Mouse (Mus musculus) stomach, postnatal 0 days (tissue): ENCODE measurements around the gene Sema3f. TPM values are rescaled to one million over a fixed set of nuclear protein-coding genes. Genes with fewer than 3 reads are reported as not detected.

ENCODE experiments used
- ATAC-seq: fragments of 200-750 bp; cut with Nextera tagmentation; 2 replicates; pipeline ENCODE4 v1.8.0; 2017; ENCODE audit not compliant: low FRiP score, low TSS enrichment
- DNase-seq: peaks from one replicate; pipeline ENCODE4 v3.0.0-alpha.2; 2016; ENCODE audit warnings: low spot score
- H3K27ac ChIP-seq: fragments of 300-500 bp; sonication (generic); replicated peaks from 2 replicates; pipeline ENCODE4 v1.5.1; 2014; ENCODE audit warnings: mild to moderate bottlenecking, control low read depth
- H3K27me3 ChIP-seq: fragments of 300-500 bp; sonication (generic); 2 replicates; pipeline ENCODE4 v1.6.1; 2014; ENCODE audit warnings: low read length; ENCODE audit not compliant: control insufficient read depth, insufficient read depth
- H3K36me3 ChIP-seq: fragments of 300-500 bp; sonication (generic); 2 replicates; pipeline ENCODE4 v1.6.1; 2014; ENCODE audit warnings: low read length, mixed read lengths; ENCODE audit not compliant: control insufficient read depth, insufficient read depth
- H3K4me1 ChIP-seq: fragments of 300-500 bp; sonication (generic); replicated peaks from 2 replicates; pipeline ENCODE4 v1.6.1; 2014; ENCODE audit warnings: antibody characterized with exemption; ENCODE audit not compliant: control insufficient read depth, insufficient read depth
- H3K4me2 ChIP-seq: fragments of 300-500 bp; sonication (generic); replicated peaks from 2 replicates; pipeline ENCODE4 v1.6.1; 2014; ENCODE audit warnings: low read depth, mild to moderate bottlenecking, control low read depth, moderate library complexity
- H3K4me3 ChIP-seq: fragments of 300-500 bp; sonication (generic); 2 replicates; pipeline ENCODE4 v1.5.1; 2014; ENCODE audit warnings: low read depth, low read length, control low read depth
- H3K9ac ChIP-seq: fragments of 300-500 bp; sonication (generic); 2 replicates; pipeline ENCODE4 v1.6.1; 2014; ENCODE audit warnings: mild to moderate bottlenecking, low read length, control low read depth, mixed read lengths
- H3K9me3 ChIP-seq: fragments of 300-500 bp; sonication (generic); 2 replicates; pipeline ENCODE4 v1.6.1; 2016; ENCODE audit warnings: low read length; ENCODE audit not compliant: control insufficient read depth
- CTCF ChIP-seq: IDR thresholded peaks from 2 replicates; pipeline ENCODE4 v1.5.1; 2016; ENCODE audit warnings: antibody characterized with exemption, low read depth, mild to moderate bottlenecking, moderate library complexity
- EP300 ChIP-seq: optimal IDR thresholded peaks from 2 replicates; pipeline ENCODE3; 2016; ENCODE audit warnings: antibody characterized with exemption
- WGBS: fragments of 180-500 bp; shearing (Covaris S2); extraction: QIAGEN DNeasy Blood & Tissue Kit; methylation state at CpG from one replicate; pipeline ENCODE4 v1.1.7; 2014; 5-methylcytosine and 5-hydroxymethylcytosine counted together
- polyA plus RNA-seq: library from polyadenylated mRNA; unstranded; fragments of >200 nt; fragmentation: Nextera tagmentation; extraction: Ambion mirVana; gene quantifications from 2 replicates; pipeline ENCODE4 v1.2.1, GENCODE M21; 2015

Gene Sema3f
- polyA plus RNA-seq, 1 experiment from 2014 or later = 11.7 TPM

GRCm38 (mm10) chr9:107709096-107709696 lies 1.1 kb downstream of the Sema3f start:
- H3K4me1 ChIP-seq = peaks cover 16% of the 10 kb centered on the region
- peak overlapping the region; percentile 96 for H3K4me2 ChIP-seq
- peak overlapping the region; percentile 88 for H3K9ac ChIP-seq
- no peak for TF ChIP-seq EP300
- no peak for TF ChIP-seq CTCF
- H3K36me3 ChIP-seq = no peaks in the 10 kb centered on the region; the same call in 1 of the 2 replicates
- peak overlapping the region; percentile 77 for H3K4me3 ChIP-seq
- peak overlapping the region; percentile 92 for H3K27ac ChIP-seq
- DNase-seq (peak; percentile 63), ATAC-seq (no peak)
- H3K27me3 ChIP-seq = no peaks in the 10 kb centered on the region
- WGBS = under 1% methylated on average over 41 of the region's 55 CpGs
- H3K9me3 ChIP-seq = no peaks in the 10 kb centered on the region

DNA sequence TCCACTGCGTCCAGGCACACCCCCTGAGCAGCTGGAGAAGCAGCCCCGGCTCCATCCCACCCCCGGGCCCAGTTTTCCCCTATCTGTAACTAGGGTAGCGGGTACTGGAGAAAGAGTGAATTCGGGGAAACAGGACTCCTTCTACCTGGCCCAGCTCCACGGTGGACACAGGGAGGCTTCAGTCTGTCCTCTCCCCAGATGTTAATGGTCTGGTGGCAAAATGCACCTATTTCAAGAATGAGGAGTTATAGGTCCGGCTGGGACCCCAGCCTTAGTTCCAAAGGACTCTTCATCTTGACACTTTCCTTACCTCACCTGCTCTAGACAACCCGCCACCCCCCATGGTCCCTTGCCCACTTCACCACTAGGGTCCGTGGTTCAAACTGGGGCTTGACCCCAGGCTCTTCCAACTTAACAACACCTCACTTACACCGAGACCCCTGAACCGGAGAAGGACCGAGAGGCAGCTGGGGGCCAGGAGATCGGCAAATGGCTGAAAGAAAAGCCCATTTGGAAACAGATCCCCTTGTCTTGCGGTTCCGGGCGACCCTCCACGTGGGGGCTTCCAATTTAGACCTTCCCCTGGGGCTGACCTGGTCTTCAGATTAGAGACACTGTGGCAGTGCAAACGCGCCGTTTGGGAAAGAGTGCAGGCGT lies 1.7 kb downstream of the Sema3f start:
- Histone ChIP-seq H3K36me3 (no peaks in the 10 kb centered on the region; the same call in 1 of the 2 replicates), H3K27ac (peak overlapping the region; percentile 92), H3K9ac (peak overlapping the region; percentile 88), H3K4me3 (peak overlapping the region; percentile 77), H3K27me3 (no peaks in the 10 kb centered on the region), H3K4me1 (peaks cover 16% of the 10 kb centered on the region), H3K9me3 (no peaks in the 10 kb centered on the region), H3K4me2 (peak overlapping the region; percentile 96)
- no peak for DNase-seq
- WGBS = 6% methylated on average over 21 of the region's 21 CpGs
- ATAC-seq = no peak
- TF ChIP-seq EP300 (no peak), CTCF (0 out of 2 replicates have a peak, but pooled peaks have one; percentile 11)

DNA sequence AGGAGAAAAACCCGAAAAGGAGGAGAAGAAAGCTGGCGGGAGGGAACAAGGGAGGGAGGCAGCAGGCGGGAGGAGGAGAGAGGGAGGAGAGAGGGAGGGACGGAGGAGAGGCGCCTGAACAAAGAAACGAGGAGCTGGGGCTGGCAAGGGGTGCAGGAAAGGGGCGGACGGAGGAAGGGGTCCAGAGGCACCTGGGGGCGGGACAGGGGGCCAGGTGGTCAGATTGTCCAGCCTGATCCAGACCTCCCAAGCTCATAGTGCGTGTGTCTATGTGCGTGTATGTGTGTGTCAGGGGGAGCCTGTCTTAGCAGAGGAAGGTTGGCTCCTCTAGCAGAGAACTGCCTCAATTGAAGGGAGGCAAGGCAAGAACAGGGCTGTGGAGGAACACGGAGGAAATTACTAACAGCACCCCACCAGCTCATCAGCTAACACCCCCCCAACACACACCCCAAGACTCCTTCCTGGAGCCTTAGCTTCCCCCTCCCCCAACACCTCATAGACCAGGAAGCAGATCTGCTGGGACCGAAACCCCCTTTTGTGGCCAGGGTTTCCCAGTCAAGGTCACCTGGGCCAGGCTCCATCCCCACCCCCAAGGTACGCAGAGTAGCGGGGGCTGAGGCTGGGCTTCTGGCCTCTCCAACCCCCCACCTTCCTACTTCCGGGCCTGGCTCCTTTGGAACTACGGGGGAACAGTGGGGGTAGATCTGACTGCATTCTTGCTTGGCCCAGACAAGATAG lies 2.4 kb downstream of the Sema3f start:
- 2% methylated on average over 17 of the region's 17 CpGs for whole genome bisulfite sequencing
- peak overlapping the region; percentile 92 for H3K27ac ChIP-seq
- DNase-seq = peak; percentile 68
- TF ChIP-seq EP300 (no peak), CTCF (no peak)
- ATAC-seq = no peak; the same call in 1 of the 2 replicates
- H3K27me3 ChIP-seq = no peaks in the 10 kb centered on the region
- peak overlapping the region; percentile 88 for H3K9ac ChIP-seq
- H3K36me3 ChIP-seq = no peaks in the 10 kb centered on the region; the same call in 1 of the 2 replicates
- peaks cover 22% of the 10 kb centered on the region for H3K4me1 ChIP-seq
- peak overlapping the region; percentile 77 for H3K4me3 ChIP-seq
- no peaks in the 10 kb centered on the region for H3K9me3 ChIP-seq
- H3K4me2 ChIP-seq = peak overlapping the region; percentile 96

GRCm38 (mm10) chr9:107706781-107707211 lies 3.5 kb downstream of the Sema3f start:
- WGBS = 11% methylated on average over 14 of the region's 14 CpGs
- peak overlapping the region; percentile 77 for H3K4me3 ChIP-seq

DNA sequence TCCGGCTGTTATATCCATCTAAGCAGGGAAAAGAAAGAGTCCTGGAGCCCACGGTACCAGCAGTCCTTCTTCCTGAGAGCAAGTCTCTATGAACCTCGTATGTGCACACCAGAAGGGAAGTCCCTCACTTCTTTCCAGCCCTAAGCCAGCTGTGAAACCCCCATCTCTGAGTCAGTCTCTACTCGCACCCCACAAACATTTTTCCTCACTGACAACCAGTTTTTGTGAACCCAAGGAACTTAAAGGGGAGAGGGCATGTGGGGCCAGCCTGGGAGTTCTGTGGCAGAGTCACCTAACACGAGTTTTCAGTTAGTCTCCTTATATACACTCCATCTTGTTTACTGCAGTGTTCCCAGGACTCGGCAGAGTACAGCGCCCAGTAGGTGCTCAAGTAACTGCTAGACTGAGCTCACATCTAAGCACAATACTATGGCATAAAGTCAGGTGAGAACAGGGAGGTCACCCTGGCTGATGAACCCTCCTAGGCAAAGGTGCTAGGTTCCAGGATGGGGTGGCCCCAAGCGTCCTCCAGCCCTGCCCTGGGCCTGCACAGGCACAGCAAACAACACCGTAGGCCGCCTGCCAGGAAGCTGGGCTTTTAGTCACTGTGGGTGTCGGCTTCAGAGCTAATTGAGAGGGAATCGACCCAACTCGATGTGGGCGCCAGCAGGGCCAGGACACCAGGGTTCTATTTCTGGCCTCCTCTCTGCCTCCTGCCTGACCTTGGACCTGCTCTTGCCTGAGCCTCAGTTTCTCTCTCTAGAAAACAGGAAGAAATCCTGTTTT lies 6.7 kb downstream of the Sema3f start:
- H3K9me3 ChIP-seq = no peaks in the 10 kb centered on the region
- H3K4me1 ChIP-seq = peaks cover 50% of the 10 kb centered on the region
- peak overlapping the region; percentile 31; the same call in 1 of the 2 replicates for H3K4me2 ChIP-seq
- 35% methylated on average over 14 of the region's 14 CpGs for WGBS
- no peak overlapping the region for H3K9ac ChIP-seq
- H3K4me3 ChIP-seq = no peak overlapping the region
- ATAC-seq = peak; percentile 58
- no peaks in the 10 kb centered on the region for H3K27me3 ChIP-seq
- DNase-seq = peak; percentile 88
- peak overlapping the region; percentile 82 for H3K27ac ChIP-seq
- no peaks in the 10 kb centered on the region; the same call in 1 of the 2 replicates for H3K36me3 ChIP-seq
- no peak for TF ChIP-seq EP300
- TF ChIP-seq CTCF = no peak

More at GRCm38 (mm10) chr9:107706781-107707211, 3.5 kb downstream of the Sema3f start:
- peak overlapping the region; percentile 96 for H3K4me2 ChIP-seq
- no peaks in the 10 kb centered on the region for H3K9me3 ChIP-seq
- H3K27me3 ChIP-seq = no peaks in the 10 kb centered on the region
- H3K27ac ChIP-seq = peak overlapping the region; percentile 92
- DNase-seq = peak; percentile 61
- no peak for ATAC-seq
- peak overlapping the region; percentile 88 for H3K9ac ChIP-seq
- TF ChIP-seq EP300 (no peak), CTCF (no peak)
- no peaks in the 10 kb centered on the region; the same call in 1 of the 2 replicates for H3K36me3 ChIP-seq
- H3K4me1 ChIP-seq = peaks cover 26% of the 10 kb centered on the region
